Mouse (Mus musculus): Measurements from ENCODE around the gene Ldlrad3. TPM values are rescaled to one million over a fixed set of nuclear protein-coding genes. Genes with fewer than 3 reads are reported as not detected.

Ldlrad3 gene
- polyA plus RNA-seq, 1 experiment, result 1.3 TPM

GRCm38 (mm10) chr2:102048296-102049175 is 137.6 kb downstream of the Ldlrad3 start:
- H3K27ac ChIP-seq (ENCODE audit: insufficient read depth, low read depth, low read length), result no peak overlapping the region
- WGBS, result 73% methylated on average over 16 of the region's 16 CpGs
- H3K27me3 ChIP-seq (ENCODE audit: control insufficient read depth, insufficient read depth, low read length), result no peaks in the 10 kb centered on the region
- H3K4me1 ChIP-seq (ENCODE audit: control insufficient read depth, insufficient read depth, insufficient read length, low read length), result peaks cover 3% of the 10 kb centered on the region; the same call in 1 of the 2 replicates
- H3K4me3 ChIP-seq (ENCODE audit: low read depth, low read length), result no peak overlapping the region
- no peaks in the 10 kb centered on the region for H3K36me3 ChIP-seq (ENCODE audit: control insufficient read depth, insufficient read depth, low read length)
- no peak for TF ChIP-seq POLR2A (IDR thresholded peaks at IDR 0.05; ENCODE audit: low read depth, low read length)
- TF ChIP-seq CTCF (IDR thresholded peaks at IDR 0.05; ENCODE audit: extremely low read depth, insufficient read length, insufficient replicate concordance, low read depth, low read length), result no peak

GRCm38 (mm10) chr2:102046481-102046880 is 139.7 kb downstream of the Ldlrad3 start:
- TF ChIP-seq CTCF (IDR thresholded peaks at IDR 0.05; ENCODE audit: extremely low read depth, insufficient read length, insufficient replicate concordance, low read depth, low read length), result no peak
- TF ChIP-seq POLR2A (IDR thresholded peaks at IDR 0.05; ENCODE audit: low read depth, low read length), result no peak
- WGBS, result 91% methylated on average over 7 of the region's 7 CpGs
- H3K4me3 ChIP-seq (ENCODE audit: low read depth, low read length), result no peak overlapping the region

GRCm38 (mm10) chr2:102040456-102040855 is 145.7 kb downstream of the Ldlrad3 start:
- Histone ChIP-seq H3K27me3 (ENCODE audit: control insufficient read depth, insufficient read depth, low read length) (no peaks in the 10 kb centered on the region), H3K27ac (ENCODE audit: insufficient read depth, low read depth, low read length) (no peak overlapping the region), H3K4me3 (ENCODE audit: low read depth, low read length) (no peak overlapping the region), H3K4me1 (ENCODE audit: control insufficient read depth, insufficient read depth, insufficient read length, low read length) (no peaks in the 10 kb centered on the region), H3K36me3 (ENCODE audit: control insufficient read depth, insufficient read depth, low read length) (no peaks in the 10 kb centered on the region)
- WGBS, result 96% methylated on average over 5 of the region's 5 CpGs
- TF ChIP-seq CTCF (IDR thresholded peaks at IDR 0.05; ENCODE audit: extremely low read depth, insufficient read length, insufficient replicate concordance, low read depth, low read length) (no peak), POLR2A (IDR thresholded peaks at IDR 0.05; ENCODE audit: low read depth, low read length) (no peak)

More at GRCm38 (mm10) chr2:102046481-102046880, 139.7 kb downstream of the Ldlrad3 start:
- no peaks in the 10 kb centered on the region for H3K27me3 ChIP-seq (ENCODE audit: control insufficient read depth, insufficient read depth, low read length)
- H3K4me1 ChIP-seq (ENCODE audit: control insufficient read depth, insufficient read depth, insufficient read length, low read length), result peaks cover 3% of the 10 kb centered on the region; the same call in 1 of the 2 replicates
- H3K36me3 ChIP-seq (ENCODE audit: control insufficient read depth, insufficient read depth, low read length), result no peaks in the 10 kb centered on the region
- no peak overlapping the region for H3K27ac ChIP-seq (ENCODE audit: insufficient read depth, low read depth, low read length)

- H3K36me3 ChIP-seq (ENCODE audit: control insufficient read depth, insufficient read depth, low read length), result no peaks in the 10 kb centered on the region
- H3K4me3 ChIP-seq (ENCODE audit: low read depth, low read length), result no peak overlapping the region
- no peak overlapping the region for H3K27ac ChIP-seq (ENCODE audit: insufficient read depth, low read depth, low read length)
- H3K27me3 ChIP-seq (ENCODE audit: control insufficient read depth, insufficient read depth, low read length), result no peaks in the 10 kb centered on the region
- H3K4me1 ChIP-seq (ENCODE audit: control insufficient read depth, insufficient read depth, insufficient read length, low read length), result no peaks in the 10 kb centered on the region
- TF ChIP-seq CTCF (IDR thresholded peaks at IDR 0.05; ENCODE audit: extremely low read depth, insufficient read length, insufficient replicate concordance, low read depth, low read length), result no peak
- no peak for TF ChIP-seq POLR2A (IDR thresholded peaks at IDR 0.05; ENCODE audit: low read depth, low read length)
- WGBS, result 77% methylated on average over 2 of the region's 2 CpGs
Observed at GRCm38 (mm10) chr2:102040011-102040410, 146.2 kb downstream of the Ldlrad3 start.

- H3K36me3 ChIP-seq (ENCODE audit: control insufficient read depth, insufficient read depth, low read length), result no peaks in the 10 kb centered on the region
- H3K4me1 ChIP-seq (ENCODE audit: control insufficient read depth, insufficient read depth, insufficient read length, low read length), result no peaks in the 10 kb centered on the region
- H3K27me3 ChIP-seq (ENCODE audit: control insufficient read depth, insufficient read depth, low read length), result no peaks in the 10 kb centered on the region
- no peak overlapping the region for H3K27ac ChIP-seq (ENCODE audit: insufficient read depth, low read depth, low read length)
- H3K4me3 ChIP-seq (ENCODE audit: low read depth, low read length), result no peak overlapping the region
- WGBS, result 82% methylated on average over 7 of the region's 7 CpGs
- TF ChIP-seq POLR2A (IDR thresholded peaks at IDR 0.05; ENCODE audit: low read depth, low read length) (no peak), CTCF (IDR thresholded peaks at IDR 0.05; ENCODE audit: extremely low read depth, insufficient read length, insufficient replicate concordance, low read depth, low read length) (no peak)
Observed at GRCm38 (mm10) chr2:102038895-102039667, 147.1 kb downstream of the Ldlrad3 start.

DNA sequence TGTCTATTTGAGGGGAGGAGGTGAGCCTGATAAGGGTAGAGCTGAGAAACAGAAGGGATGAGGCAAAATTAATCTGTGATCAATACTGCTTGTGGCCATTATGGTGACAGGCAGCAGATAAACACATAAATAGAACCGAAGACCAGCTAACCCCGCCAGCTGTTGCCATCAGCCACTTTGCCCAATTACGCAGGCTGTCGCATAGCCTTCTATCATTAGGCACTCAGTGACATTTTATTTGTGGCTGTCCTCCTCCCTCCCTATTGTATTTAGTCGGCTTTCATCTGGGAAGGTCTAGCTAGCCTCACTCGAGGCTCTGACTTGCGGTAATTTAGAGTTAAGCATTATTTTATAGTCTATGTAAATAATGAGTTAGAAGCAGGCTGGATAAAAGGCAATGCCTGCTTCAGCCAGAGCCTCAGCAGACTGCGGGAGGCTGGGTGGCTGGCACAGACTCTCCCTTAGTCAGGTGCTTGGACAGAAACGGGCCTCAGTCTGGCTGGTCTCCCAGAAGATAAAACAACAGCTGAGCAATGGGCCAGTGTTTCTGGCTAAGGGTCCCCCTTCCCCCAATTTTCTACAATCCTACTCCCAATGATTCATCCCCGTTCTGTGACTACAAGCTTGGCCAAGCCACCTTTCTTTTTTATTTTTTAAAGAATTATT is 147.8 kb downstream of the Ldlrad3 start:
- TF ChIP-seq CTCF (IDR thresholded peaks at IDR 0.05; ENCODE audit: extremely low read depth, insufficient read length, insufficient replicate concordance, low read depth, low read length), result no peak
- no peak for TF ChIP-seq POLR2A (IDR thresholded peaks at IDR 0.05; ENCODE audit: low read depth, low read length)
- Histone ChIP-seq H3K4me3 (ENCODE audit: low read depth, low read length) (no peak overlapping the region), H3K36me3 (ENCODE audit: control insufficient read depth, insufficient read depth, low read length) (no peaks in the 10 kb centered on the region), H3K27ac (ENCODE audit: insufficient read depth, low read depth, low read length) (no peak overlapping the region), H3K27me3 (ENCODE audit: control insufficient read depth, insufficient read depth, low read length) (no peaks in the 10 kb centered on the region), H3K4me1 (ENCODE audit: control insufficient read depth, insufficient read depth, insufficient read length, low read length) (no peaks in the 10 kb centered on the region)
- 43% methylated on average over 10 of the region's 10 CpGs for WGBS
